Mouse (Mus musculus) neural tube, embryonic 12.5 days (tissue): ENCODE data around the gene Chst8. TPM values are rescaled to one million over a fixed set of nuclear protein-coding genes. Genes with fewer than 3 reads are reported as not detected.
A peak's percentile ranks its signal among the peaks of the same experiment; 100 is the strongest.

Experiments
- ATAC-seq: fragments of 200-750 bp; cut with Nextera tagmentation; 2 replicates; pipeline ENCODE4 v1.8.0; 2017; ENCODE audit warnings: low read depth, mild to moderate bottlenecking, moderate TSS enrichment, moderate library complexity; ENCODE audit not compliant: low FRiP score
- H3K27ac ChIP-seq: fragments of 300-500 bp; sonication (generic); 2 replicates; pipeline ENCODE4 v1.5.1; 2016
- H3K27me3 ChIP-seq: fragments of 300-500 bp; sonication (generic); replicated peaks from 2 replicates; pipeline ENCODE4 v1.6.1; 2016; ENCODE audit warnings: mild to moderate bottlenecking
- H3K36me3 ChIP-seq: fragments of 300-500 bp; sonication (generic); 2 replicates; pipeline ENCODE4 v1.6.1; 2016; ENCODE audit warnings: mild to moderate bottlenecking
- H3K4me1 ChIP-seq: fragments of 300-500 bp; sonication (generic); 2 replicates; pipeline ENCODE4 v1.6.1; 2016
- H3K4me2 ChIP-seq: fragments of 300-500 bp; sonication (generic); replicated peaks from 2 replicates; pipeline ENCODE4 v1.6.1; 2016; ENCODE audit warnings: mild to moderate bottlenecking
- H3K4me3 ChIP-seq: fragments of 300-500 bp; sonication (generic); 2 replicates; pipeline ENCODE4 v1.5.1; 2016
- H3K9ac ChIP-seq: fragments of 300-500 bp; sonication (generic); 2 replicates; pipeline ENCODE4 v1.6.1; 2016; ENCODE audit warnings: mild to moderate bottlenecking
- H3K9me3 ChIP-seq: fragments of 300-500 bp; sonication (generic); 2 replicates; pipeline ENCODE4 v1.6.1; 2016; ENCODE audit warnings: mild to moderate bottlenecking
- WGBS: fragments of 180-500 bp; shearing (Covaris S2); methylation state at CpG from one replicate; pipeline ENCODE4 v1.1.7; 2016; 5-methylcytosine and 5-hydroxymethylcytosine counted together
- polyA plus RNA-seq: library from polyadenylated mRNA; unstranded; fragments of >200 nt; fragmentation: Nextera tagmentation; extraction: Ambion mirVana; gene quantifications from 2 replicates; pipeline ENCODE4 v1.2.1, GENCODE M21; 2016

The Chst8 gene
- polyA plus RNA-seq, 1 experiment from 2014 or later: 42.4 TPM

- H3K27ac ChIP-seq: no peak overlapping the region
- H3K9ac ChIP-seq: no peak overlapping the region
- H3K4me3 ChIP-seq: no peak overlapping the region
- no peak overlapping the region for H3K4me2 ChIP-seq
- no peaks in the 10 kb centered on the region for H3K9me3 ChIP-seq
- no peaks in the 10 kb centered on the region for H3K27me3 ChIP-seq
- no peaks in the 10 kb centered on the region for H3K36me3 ChIP-seq
- ATAC-seq: 0 out of 2 replicates have a peak, but pooled peaks have one; percentile 42
- peaks cover 30% of the 10 kb centered on the region for H3K4me1 ChIP-seq
- 56% methylated on average over 9 of the region's 9 CpGs for WGBS
These were observed 116.4 kb downstream of the Chst8 start for GRCm38 (mm10) chr7:34696086-34696485.

- Histone ChIP-seq H3K36me3 (no peaks in the 10 kb centered on the region), H3K4me2 (no peak overlapping the region), H3K27ac (no peak overlapping the region), H3K9ac (no peak overlapping the region), H3K27me3 (no peaks in the 10 kb centered on the region), H3K9me3 (no peaks in the 10 kb centered on the region), H3K4me1 (peaks cover 42% of the 10 kb centered on the region), H3K4me3 (no peak overlapping the region)
- no peak for ATAC-seq
- 49% methylated on average over 9 of the region's 9 CpGs for WGBS
These were observed 117.6 kb downstream of the Chst8 start for GRCm38 (mm10) chr7:34694898-34695297.

GRCm38 (mm10) chr7:34693916-34694315 lies 118.6 kb downstream of the Chst8 start:
- 95% methylated on average over 13 of the region's 13 CpGs for WGBS
- no peak overlapping the region for H3K4me3 ChIP-seq

GRCm38 (mm10) chr7:34693072-34693471 lies 119.4 kb downstream of the Chst8 start:
- 0 out of 2 replicates have a peak overlapping the region, but pooled peaks have one; percentile 7 for H3K27ac ChIP-seq
- no peaks in the 10 kb centered on the region for H3K9me3 ChIP-seq
- H3K36me3 ChIP-seq: no peaks in the 10 kb centered on the region
- H3K4me2 ChIP-seq: no peak overlapping the region
- peaks cover 50% of the 10 kb centered on the region for H3K4me1 ChIP-seq
- ATAC-seq: no peak
- H3K9ac ChIP-seq: no peak overlapping the region
- H3K4me3 ChIP-seq: no peak overlapping the region
- no peaks in the 10 kb centered on the region for H3K27me3 ChIP-seq
- 68% methylated on average over 4 of the region's 4 CpGs for WGBS

More at GRCm38 (mm10) chr7:34693916-34694315, 118.6 kb downstream of the Chst8 start:
- Histone ChIP-seq H3K4me1 (peaks cover 49% of the 10 kb centered on the region), H3K4me2 (no peak overlapping the region), H3K9me3 (no peaks in the 10 kb centered on the region), H3K27ac (no peak overlapping the region), H3K27me3 (no peaks in the 10 kb centered on the region), H3K36me3 (no peaks in the 10 kb centered on the region), H3K9ac (no peak overlapping the region)
- no peak for ATAC-seq

GRCm38 (mm10) chr7:34690111-34690510 lies 122.4 kb downstream of the Chst8 start:
- peaks cover 52% of the 10 kb centered on the region for H3K4me1 ChIP-seq
- no peak overlapping the region for H3K9ac ChIP-seq
- H3K4me2 ChIP-seq: no peak overlapping the region
- H3K27ac ChIP-seq: no peak overlapping the region
- H3K27me3 ChIP-seq: no peaks in the 10 kb centered on the region
- no peak overlapping the region for H3K4me3 ChIP-seq
- H3K9me3 ChIP-seq: no peaks in the 10 kb centered on the region
- WGBS: 54% methylated on average over 13 of the region's 13 CpGs
- ATAC-seq: no peak
- H3K36me3 ChIP-seq: no peaks in the 10 kb centered on the region

GRCm38 (mm10) chr7:34689028-34689427 lies 123.5 kb downstream of the Chst8 start:
- H3K4me3 ChIP-seq: no peak overlapping the region
- H3K27ac ChIP-seq: no peak overlapping the region
- no peak overlapping the region for H3K4me2 ChIP-seq
- H3K4me1 ChIP-seq: peaks cover 48% of the 10 kb centered on the region
- no peak for ATAC-seq
- 46% methylated on average over 6 of the region's 6 CpGs for WGBS
- no peak overlapping the region for H3K9ac ChIP-seq
- no peaks in the 10 kb centered on the region for H3K9me3 ChIP-seq
- no peaks in the 10 kb centered on the region for H3K27me3 ChIP-seq
- no peaks in the 10 kb centered on the region for H3K36me3 ChIP-seq

GRCm38 (mm10) chr7:34685801-34686200 lies 126.7 kb downstream of the Chst8 start:
- Histone ChIP-seq H3K4me3 (no peak overlapping the region), H3K9me3 (no peaks in the 10 kb centered on the region), H3K4me2 (no peak overlapping the region), H3K27me3 (no peaks in the 10 kb centered on the region), H3K9ac (no peak overlapping the region), H3K4me1 (peaks cover 28% of the 10 kb centered on the region), H3K36me3 (no peaks in the 10 kb centered on the region), H3K27ac (no peak overlapping the region)
- 39% methylated on average over 7 of the region's 7 CpGs for WGBS
- no peak for ATAC-seq

DNA sequence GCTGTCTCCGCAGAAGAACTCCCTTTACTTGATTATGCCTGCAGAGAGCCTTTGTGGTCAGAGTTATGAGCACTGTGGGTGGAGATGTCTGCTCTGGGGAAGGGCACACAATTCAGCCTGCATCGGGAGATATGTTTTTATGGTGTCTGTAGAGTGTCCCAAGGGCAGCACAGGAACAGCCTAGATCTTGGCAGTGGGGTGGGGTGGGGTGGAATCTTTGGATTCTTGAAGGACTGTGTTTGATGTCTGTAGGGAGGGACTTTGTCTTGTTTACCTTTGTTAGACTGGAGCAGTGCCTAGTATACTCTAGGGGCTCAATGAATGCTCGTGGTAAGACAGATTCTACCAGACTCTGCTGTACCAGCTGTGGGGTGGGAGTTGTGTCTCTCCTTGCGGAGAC lies 127.3 kb downstream of the Chst8 start:
- 78% methylated on average over 4 of the region's 4 CpGs for WGBS
- H3K4me3 ChIP-seq: no peak overlapping the region
- H3K27ac ChIP-seq: no peak overlapping the region
- H3K4me1 ChIP-seq: peaks cover 21% of the 10 kb centered on the region
- H3K27me3 ChIP-seq: no peaks in the 10 kb centered on the region
- no peak overlapping the region for H3K4me2 ChIP-seq
- no peak for ATAC-seq
- H3K9me3 ChIP-seq: no peaks in the 10 kb centered on the region
- H3K36me3 ChIP-seq: no peaks in the 10 kb centered on the region
- H3K9ac ChIP-seq: no peak overlapping the region

GRCm38 (mm10) chr7:34680771-34681421 lies 131.6 kb downstream of the Chst8 start:
- Histone ChIP-seq H3K4me3 (no peak overlapping the region), H3K9ac (no peak overlapping the region), H3K4me1 (peaks cover 5% of the 10 kb centered on the region), H3K27me3 (peaks cover 1% of the 10 kb centered on the region), H3K36me3 (no peaks in the 10 kb centered on the region), H3K9me3 (no peaks in the 10 kb centered on the region), H3K27ac (no peak overlapping the region), H3K4me2 (no peak overlapping the region)
- no peak for ATAC-seq
- WGBS: 60% methylated on average over 15 of the region's 15 CpGs

DNA sequence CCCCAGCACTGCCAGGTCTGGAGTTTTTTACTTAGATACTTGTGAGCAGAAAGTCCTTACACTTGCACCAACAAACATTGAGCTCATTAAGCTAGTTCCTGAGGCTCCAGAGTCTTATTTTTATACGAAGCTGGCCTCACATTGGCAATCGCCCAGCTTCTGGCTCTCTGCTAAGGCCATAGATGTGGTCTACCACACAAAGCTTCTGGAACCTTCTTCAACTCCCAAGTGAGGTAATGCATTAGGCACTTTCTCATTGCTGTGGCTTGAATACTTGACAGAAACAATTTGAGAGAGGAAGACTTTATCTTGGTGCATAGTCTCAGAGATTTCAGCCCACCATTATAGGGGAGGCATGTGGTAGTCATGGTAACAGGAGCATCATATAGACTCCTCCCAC lies 132.6 kb downstream of the Chst8 start:
- no peak overlapping the region for H3K27ac ChIP-seq
- no peaks in the 10 kb centered on the region for H3K36me3 ChIP-seq
- H3K4me3 ChIP-seq: no peak overlapping the region
- ATAC-seq: no peak
- H3K9ac ChIP-seq: no peak overlapping the region
- 79% methylated on average over 2 of the region's 2 CpGs for WGBS
- H3K27me3 ChIP-seq: peaks cover 12% of the 10 kb centered on the region
- no peaks in the 10 kb centered on the region for H3K9me3 ChIP-seq
- no peak overlapping the region for H3K4me2 ChIP-seq
- peaks cover 6% of the 10 kb centered on the region for H3K4me1 ChIP-seq

GRCm38 (mm10) chr7:34675831-34676514 lies 136.5 kb downstream of the Chst8 start:
- 0 out of 2 replicates have a peak overlapping the region, but pooled peaks have one; percentile 1 for H3K9ac ChIP-seq

DNA sequence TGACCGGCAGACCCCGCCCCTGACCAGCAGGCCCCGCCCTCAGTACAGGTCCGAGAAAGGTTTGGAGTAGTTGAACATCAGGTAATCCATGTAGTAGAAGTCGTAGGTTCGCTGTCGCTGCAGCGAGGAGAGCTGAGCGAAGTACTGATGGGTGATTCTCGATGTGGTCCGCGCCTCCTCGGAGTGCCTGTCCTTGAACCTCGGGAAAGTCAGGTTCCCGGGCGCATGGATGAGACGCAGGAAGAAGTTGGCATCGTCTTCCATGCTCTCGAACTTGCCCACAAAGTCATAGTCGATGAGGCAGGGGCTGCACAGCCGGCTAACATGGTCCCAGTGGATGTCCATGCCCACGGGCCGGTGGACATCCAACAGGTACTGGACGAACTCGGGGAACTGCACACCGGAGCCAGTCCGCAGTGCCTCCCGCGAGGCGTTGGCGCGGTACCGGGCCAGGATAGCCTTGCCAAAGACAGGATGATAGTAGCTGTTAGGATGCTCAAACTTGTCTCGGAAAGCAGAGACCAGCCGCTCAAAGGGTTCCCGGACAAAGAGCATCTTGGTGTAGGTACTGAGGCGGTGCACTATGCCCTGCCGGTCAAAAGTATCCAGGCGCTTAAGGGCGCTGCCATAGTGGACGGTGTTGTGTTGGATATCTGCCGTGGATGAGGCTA lies 137.3 kb downstream of the Chst8 start:
- Histone ChIP-seq H3K4me2 (peak overlapping the region; percentile 50), H3K9me3 (no peaks in the 10 kb centered on the region), H3K4me3 (no peak overlapping the region), H3K27ac (no peak overlapping the region), H3K27me3 (peaks cover 34% of the 10 kb centered on the region), H3K9ac (no peak overlapping the region), H3K4me1 (peaks cover 6% of the 10 kb centered on the region), H3K36me3 (no peaks in the 10 kb centered on the region)
- ATAC-seq: no peak
- 14% methylated on average over 42 of the region's 42 CpGs for WGBS

More at GRCm38 (mm10) chr7:34675831-34676514, 136.5 kb downstream of the Chst8 start:
- H3K36me3 ChIP-seq: no peaks in the 10 kb centered on the region
- peak; percentile 13; the same call in 1 of the 2 replicates for ATAC-seq
- H3K9me3 ChIP-seq: no peaks in the 10 kb centered on the region
- peak overlapping the region; percentile 50 for H3K4me2 ChIP-seq
- WGBS: 6% methylated on average over 33 of the region's 33 CpGs
- peaks cover 6% of the 10 kb centered on the region for H3K4me1 ChIP-seq
- H3K4me3 ChIP-seq: peak overlapping the region; percentile 16
- H3K27ac ChIP-seq: no peak overlapping the region
- peaks cover 34% of the 10 kb centered on the region for H3K27me3 ChIP-seq
